Mouse (Mus musculus): ENCODE results near the gene Gm47985.
"Not testable (repeated sequence)": the region's sequence is repeated elsewhere in the genome, so short reads cannot be mapped to it uniquely, and the experiment has no call there.

The Gm47985 gene

GRCm38 (mm10) chr1:151182266-151182665 is at the start of gene Gm47985:
Gm47985 (plus strand) TSS chr1:151182537.
- not testable (repeated sequence) for DNase-seq (ENCODE audit: low spot score in 2 of 2)

GRCm38 (mm10) chr1:151132686-151133085 is 49.7 kb upstream of the Gm47985 start:
- no peak for DNase-seq (ENCODE audit: low spot score in 2 of 2)

GRCm38 (mm10) chr1:151138388-151138787 is 43.9 kb upstream of the Gm47985 start:
- DNase-seq (ENCODE audit: low spot score in 2 of 2): peak; percentile 8 to 73

- DNase-seq (ENCODE audit: low spot score in 2 of 2): no peak
Observed at GRCm38 (mm10) chr1:151140956-151141355, 41.4 kb upstream of the Gm47985 start.

GRCm38 (mm10) chr1:151144471-151145146 is 37.7 kb upstream of the Gm47985 start:
- DNase-seq (ENCODE audit: low spot score in 2 of 2): no peak

GRCm38 (mm10) chr1:151147801-151148200 is 34.5 kb upstream of the Gm47985 start:
- DNase-seq (ENCODE audit: low spot score in 2 of 2): no peak

- DNase-seq (ENCODE audit: low spot score in 2 of 2): no peak
Observed at GRCm38 (mm10) chr1:151150211-151150610, 32.1 kb upstream of the Gm47985 start.

GRCm38 (mm10) chr1:151151089-151151488 is 31.2 kb upstream of the Gm47985 start:
- no peak for DNase-seq (ENCODE audit: low spot score in 2 of 2)

GRCm38 (mm10) chr1:151153056-151153652 is 29.2 kb upstream of the Gm47985 start:
- DNase-seq (ENCODE audit: low spot score in 2 of 2): no peak

- not testable (repeated sequence) for DNase-seq (ENCODE audit: low spot score in 2 of 2)
Observed at GRCm38 (mm10) chr1:151154131-151154530, 28.2 kb upstream of the Gm47985 start.

GRCm38 (mm10) chr1:151156129-151156528 is 26.2 kb upstream of the Gm47985 start:
- DNase-seq (ENCODE audit: low spot score in 2 of 2): no peak

GRCm38 (mm10) chr1:151156777-151157632 is 25.3 kb upstream of the Gm47985 start:
- DNase-seq (ENCODE audit: low spot score in 2 of 2): no peak

- DNase-seq (ENCODE audit: low spot score in 2 of 2): no peak
Observed at GRCm38 (mm10) chr1:151157963-151158856, 24.1 kb upstream of the Gm47985 start.

GRCm38 (mm10) chr1:151158857-151159510 is 23.4 kb upstream of the Gm47985 start:
- DNase-seq (ENCODE audit: low spot score in 2 of 2): no peak

- no peak for DNase-seq (ENCODE audit: low spot score in 2 of 2)
Observed at GRCm38 (mm10) chr1:151166031-151166430, 16.3 kb upstream of the Gm47985 start.

- DNase-seq (ENCODE audit: low spot score in 2 of 2): no peak
Observed at GRCm38 (mm10) chr1:151167297-151168047, 14.9 kb upstream of the Gm47985 start.

GRCm38 (mm10) chr1:151168637-151169036 is 13.7 kb upstream of the Gm47985 start:
- DNase-seq (ENCODE audit: low spot score in 2 of 2): no peak

- DNase-seq (ENCODE audit: low spot score in 2 of 2): no peak
Observed at GRCm38 (mm10) chr1:151171572-151172461, 10.5 kb upstream of the Gm47985 start.

Measured in left cerebral cortex, adult 9 months (tissue).